Mouse (Mus musculus): Measurements from ENCODE around the gene Gata2.

GRCm38 (mm10) chr6:88151335-88151734, 42.4 kb upstream of the Gata2 start:
- TF ChIP-seq POLR2A (IDR thresholded peaks at IDR 0.05; ENCODE audit: insufficient read depth, low read depth, low read length) (no peak), CTCF (IDR thresholded peaks at IDR 0.05; ENCODE audit: insufficient read depth, low read depth, low read length) (no peak)

Data from olfactory bulb, adult 2 months (tissue).